Mouse (Mus musculus): ENCODE measurements at regions not wholly inside any gene's neighbourhood (a gene's known extent, or its start where the extent isn't known, plus 50 kb on each side); places are given as distances from the start of the nearest gene placed in this dataset.

DNA sequence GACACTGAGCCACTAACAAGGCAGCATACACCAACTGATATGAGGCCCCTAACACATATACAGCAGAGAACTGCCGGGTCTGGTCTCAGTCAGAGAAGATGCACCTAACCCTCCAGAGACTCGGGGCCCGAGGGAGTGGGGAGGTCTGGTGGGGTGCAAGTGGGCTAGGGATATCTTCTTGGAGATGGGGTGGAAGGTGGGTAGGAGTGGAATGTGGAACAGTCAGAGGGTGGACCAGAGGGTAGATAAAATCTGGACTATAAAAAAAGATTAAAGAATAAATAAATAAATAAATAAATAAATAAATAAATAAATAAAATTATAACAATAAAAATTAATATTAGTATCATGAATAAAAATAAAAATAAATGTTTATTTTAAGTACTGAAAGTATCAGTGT, 598.2 kb downstream of the Cenpc1 start:
- DNase-seq (ENCODE audit: low spot score): no peak
